Mouse (Mus musculus) left cerebral cortex, postnatal 4 days (tissue): Measurements from ENCODE around the gene Rnf114. TPM values are rescaled to one million over a fixed set of nuclear protein-coding genes. Genes with fewer than 3 reads are reported as not detected.
A peak's percentile ranks its signal among the peaks of the same experiment; 100 is the strongest.

Experiments
- DNase-seq: peaks from one replicate; pipeline ENCODE4 v3.0.0-alpha.2; 2022
- intact Hi-C: fragments of 180-260 bp; cut with DNase I; formaldehyde crosslinking; loops from one replicate; pipeline ENCODE4 v1.15.1; 2025
- total RNA-seq, 2 experiments: library from RNA; stranded (reverse); gene quantifications; 2 replicates each; pipeline ENCODE4 v1.2.3; 2021

Gene Rnf114
- total RNA-seq, 2 experiments from 2014 or later, result 36.6 to 40.0 TPM

GRCm38 (mm10) chr2:167537476-167538297 is 45.2 kb downstream of the Rnf114 start, which contains the start of gene Snai1:
Gene Snai1, plus strand, starts transcription at chr2:167538195.
- DNase-seq, result peak; percentile 94
- intact Hi-C loops, result loop anchor here (5.0 kb wide), 2 partner anchors 70 to 140 kb away; no protein-coding TSS in a partner anchor

DNA sequence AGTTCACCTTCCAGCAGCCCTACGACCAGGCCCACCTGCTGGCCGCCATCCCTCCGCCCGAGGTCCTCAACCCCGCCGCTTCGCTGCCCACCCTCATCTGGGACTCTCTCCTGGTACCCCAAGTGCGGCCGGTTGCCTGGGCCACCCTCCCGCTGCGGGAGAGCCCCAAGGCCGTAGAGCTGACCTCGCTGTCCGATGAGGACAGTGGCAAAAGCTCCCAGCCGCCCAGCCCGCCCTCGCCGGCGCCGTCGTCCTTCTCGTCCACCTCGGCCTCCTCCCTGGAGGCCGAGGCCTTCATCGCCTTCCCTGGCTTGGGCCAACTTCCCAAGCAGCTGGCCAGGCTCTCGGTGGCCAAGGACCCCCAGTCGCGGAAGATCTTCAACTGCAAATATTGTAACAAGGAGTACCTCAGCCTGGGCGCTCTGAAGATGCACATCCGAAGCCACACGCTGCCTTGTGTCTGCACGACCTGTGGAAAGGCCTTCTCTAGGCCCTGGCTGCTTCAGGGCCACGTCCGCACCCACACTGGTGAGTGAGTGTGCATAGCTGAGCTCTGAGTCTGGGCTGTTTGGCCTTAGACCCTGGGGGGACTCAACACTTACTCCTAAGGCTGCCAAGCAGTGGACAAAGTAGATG is 46.3 kb downstream of the Rnf114 start:
- intact Hi-C loops, result loop anchor here (5.0 kb wide), 2 partner anchors 69 to 139 kb away; no protein-coding TSS in a partner anchor

DNA sequence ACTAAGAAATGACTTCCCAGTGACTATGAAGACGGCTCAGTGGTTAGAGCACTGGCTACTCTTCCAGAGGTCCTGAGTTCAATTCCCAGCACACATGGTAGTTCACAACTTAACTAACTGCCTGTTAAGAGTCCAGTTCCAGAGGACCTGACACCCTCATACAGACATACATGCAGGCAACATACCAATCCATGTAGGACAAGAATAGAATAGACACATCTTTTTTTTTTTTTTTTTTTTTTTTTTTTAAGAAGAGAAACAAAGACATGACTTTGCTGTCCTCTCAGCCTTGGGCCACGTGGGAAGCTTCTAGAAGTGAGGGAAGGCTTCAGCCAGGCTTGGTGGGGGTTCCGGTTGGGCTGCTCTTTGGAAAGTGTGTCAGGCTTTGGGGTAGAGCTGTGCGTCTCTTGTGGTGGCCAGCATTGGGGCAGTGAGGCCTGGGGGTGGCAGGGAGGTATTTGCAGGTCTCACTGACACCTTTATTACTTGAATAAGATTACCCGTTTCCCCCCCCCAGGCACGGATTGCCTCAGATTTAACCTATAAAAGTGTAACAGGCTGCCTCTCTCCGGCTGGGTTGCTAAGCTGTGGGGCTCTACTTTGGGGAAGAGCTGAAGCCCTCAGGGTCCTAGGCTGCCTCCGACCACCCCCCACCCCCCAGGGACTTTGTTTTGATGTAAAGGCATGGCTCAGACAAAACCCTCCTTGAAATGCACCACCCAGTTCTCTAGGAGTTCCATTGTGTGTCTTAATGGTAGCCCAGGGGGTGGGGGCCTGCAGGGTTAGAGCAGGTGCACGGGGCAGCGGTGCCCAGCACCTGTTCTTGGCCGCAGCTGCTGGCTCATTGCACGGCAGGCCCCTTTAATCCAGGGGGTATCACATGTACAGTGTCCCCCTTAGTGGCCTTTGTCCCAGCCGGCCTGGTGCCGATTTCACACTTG is 47.4 kb downstream of the Rnf114 start:
- DNase-seq, result no peak
- intact Hi-C loops, result loop anchor here (5.0 kb wide), 2 partner anchors 67 to 137 kb away; no protein-coding TSS in a partner anchor

More for the DNA sequence above, 46.3 kb downstream of the Rnf114 start:
- no peak for DNase-seq

DNA sequence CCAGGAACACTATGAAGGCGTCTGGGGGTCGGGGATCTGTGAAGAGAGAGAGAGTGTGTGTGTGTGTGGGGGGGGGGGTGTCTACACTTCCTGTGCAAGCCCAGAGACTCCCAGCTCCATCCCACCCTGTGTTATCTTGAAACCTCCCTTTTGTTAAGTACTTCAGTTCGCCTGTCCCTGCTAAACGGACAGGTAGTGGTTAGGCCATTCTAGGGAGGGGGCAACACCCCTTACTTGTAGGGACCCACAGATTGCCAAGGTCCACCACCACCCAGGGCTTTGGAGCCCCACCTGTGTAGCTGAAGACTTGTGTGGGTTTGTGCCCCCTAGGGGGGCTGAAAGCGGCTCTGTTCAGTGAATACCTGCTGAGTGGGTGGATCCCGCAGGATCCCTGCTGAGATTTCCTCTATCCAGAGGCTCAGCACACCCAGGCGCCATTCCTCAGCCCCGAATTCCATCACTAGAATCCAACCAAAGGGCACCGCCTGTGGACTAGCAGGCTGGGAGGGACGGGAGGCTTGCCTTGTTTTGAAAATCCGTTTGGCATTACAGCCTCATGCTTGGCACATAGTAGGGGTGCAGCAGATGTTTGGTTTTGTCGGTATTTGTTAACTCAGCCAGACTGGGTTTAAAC is 48.1 kb downstream of the Rnf114 start:
- intact Hi-C loops, result no loop called here
- DNase-seq, result no peak

DNA sequence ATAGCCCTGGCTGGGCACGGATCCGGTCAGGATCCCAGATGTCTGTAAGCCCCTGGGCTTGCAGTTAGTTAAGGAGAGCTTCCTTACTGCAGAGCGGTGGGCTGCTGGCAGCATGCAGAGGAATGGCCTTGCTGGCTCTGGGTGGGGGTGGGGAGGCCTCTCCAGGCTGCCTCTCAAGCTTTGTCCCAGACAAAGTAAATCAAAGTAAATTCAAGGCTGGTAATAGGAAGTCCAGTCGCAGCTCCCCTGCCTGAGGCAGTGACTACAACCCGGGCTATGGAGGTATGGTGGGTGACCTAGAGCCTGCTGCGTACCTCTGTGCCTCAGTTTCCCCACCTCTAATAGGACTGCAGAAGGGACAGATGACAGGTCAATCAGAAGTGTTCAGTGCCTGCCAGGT is 48.9 kb downstream of the Rnf114 start:
- intact Hi-C loops, result no loop called here
- DNase-seq, result no peak

- intact Hi-C loops, result no loop called here
- DNase-seq, result no peak
Observed at GRCm38 (mm10) chr2:167541761-167542160, 49.3 kb downstream of the Rnf114 start.

- no peak for DNase-seq
- intact Hi-C loops, result no loop called here
Observed at GRCm38 (mm10) chr2:167542361-167542760, 49.9 kb downstream of the Rnf114 start.

DNA sequence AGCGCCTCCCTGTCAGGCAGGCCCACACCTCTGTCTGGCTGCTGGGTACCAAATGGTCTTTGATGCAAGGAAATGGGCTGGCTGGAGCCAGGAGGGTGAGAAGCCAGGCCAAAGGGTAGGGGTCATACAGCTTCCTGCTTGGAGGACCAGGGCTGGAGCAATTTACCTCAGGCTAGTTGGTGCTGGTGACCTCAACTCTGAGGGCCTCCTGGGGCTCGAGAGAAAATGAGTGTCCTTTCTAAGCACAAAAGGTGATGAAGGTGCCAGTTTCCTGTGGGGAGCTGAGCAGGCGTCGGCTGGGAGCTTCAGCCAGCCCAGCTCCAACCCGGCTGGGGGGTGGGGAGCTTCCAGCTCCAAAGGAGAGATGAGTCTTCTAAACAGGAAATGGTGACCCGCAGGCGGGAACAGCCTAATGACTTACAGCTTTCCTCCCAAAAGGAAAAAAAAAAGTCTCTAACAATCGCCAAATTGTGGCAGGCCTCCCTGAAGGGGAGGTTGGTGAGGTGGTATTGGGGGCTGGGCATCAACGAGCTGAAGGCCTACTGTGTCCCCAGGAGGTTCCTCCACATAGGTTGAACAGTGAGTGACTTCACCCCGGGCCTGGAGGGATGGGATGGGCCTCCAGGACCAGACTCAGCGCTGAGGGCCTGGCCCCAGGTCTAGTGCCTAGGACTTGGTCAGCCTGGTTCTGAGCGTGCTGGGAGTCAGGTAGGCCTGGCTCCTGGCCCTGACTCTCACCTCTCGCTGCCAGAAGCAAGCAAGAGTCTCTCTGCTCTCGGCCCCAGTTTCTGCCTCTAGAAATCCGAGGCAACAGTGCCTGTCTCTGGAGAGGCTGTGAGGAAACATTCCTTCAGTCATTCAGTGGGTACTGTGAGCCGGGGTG is 50.9 kb downstream of the Rnf114 start:
- DNase-seq, result no peak

DNA sequence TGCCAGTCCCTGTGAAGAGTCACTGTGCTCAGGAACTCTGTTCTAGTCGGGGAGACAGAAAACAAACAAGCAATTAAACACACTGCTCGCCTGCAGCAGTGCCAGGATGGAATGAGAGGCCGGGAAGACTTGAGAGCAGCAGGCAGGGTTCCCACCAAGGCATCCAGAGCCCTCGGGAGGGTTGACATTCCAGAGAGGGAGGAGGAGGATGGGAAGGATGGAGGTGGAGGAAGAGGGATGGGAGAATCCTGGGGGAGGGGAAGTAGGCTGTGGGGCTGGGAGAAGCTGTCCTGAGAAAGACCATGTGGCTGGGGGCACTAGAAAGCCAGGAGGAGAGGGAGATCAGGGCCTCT is 51.5 kb downstream of the Rnf114 start:
- no peak for DNase-seq
- intact Hi-C loops, result no loop called here

More for the DNA sequence above, 50.9 kb downstream of the Rnf114 start:
- intact Hi-C loops, result no loop called here

DNA sequence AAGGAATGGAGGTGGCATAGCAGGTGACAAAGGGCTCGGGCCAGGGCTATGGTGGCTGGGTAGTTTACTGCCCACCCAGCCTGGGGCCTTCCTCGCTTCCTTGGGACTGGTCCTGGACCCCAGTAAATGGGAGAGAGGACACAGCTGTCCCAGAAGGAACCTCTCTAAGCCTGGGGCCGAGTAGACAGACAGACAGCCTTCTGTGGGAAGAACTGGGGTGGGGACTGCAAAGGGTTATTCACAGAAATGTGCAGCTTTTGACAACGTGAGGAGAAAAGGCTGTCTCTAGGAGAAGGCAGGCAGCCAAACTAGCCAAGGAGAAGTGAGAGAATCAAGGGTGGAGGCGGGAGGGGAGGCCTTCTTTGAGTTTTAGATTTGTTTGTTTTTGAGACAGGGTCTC is 52.0 kb downstream of the Rnf114 start:
- intact Hi-C loops, result no loop called here

DNA sequence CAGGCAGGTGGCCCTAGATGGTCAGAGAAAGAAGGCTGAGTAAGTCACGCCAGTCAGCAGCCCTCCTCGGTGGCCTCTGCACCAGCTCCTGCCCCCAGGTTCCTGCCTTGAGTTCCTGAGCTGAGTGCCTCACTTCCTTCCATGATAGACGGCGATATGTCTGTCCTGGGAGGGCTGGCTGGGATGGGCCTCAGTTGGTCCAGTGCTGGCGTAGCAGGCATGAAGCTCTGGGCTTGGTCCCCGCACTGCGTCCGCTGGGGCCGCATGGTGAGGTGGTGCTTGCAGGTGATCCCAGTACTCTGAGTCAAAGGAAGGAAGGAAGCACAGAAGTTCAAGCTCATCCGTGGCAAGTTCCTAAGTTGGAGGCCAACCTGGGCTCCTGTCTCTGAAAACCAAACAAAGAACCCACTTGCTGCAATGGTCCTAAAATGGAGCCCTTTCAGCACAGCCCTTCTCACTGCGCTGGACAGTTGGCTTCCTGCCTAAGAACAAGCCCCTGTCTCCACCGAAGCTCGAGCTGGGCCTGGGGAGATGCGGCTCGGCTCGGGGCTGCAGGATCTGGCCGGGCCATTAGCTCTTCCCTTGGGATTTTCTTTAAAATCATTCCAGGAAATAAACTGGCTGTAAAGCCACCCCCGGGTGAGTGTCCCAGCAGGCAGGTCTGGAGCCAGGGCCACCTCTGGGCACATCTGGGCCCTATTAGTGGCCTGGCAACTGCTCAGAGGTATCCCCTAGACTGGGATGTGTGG is 54.2 kb downstream of the Rnf114 start:
- intact Hi-C loops, result loop anchor here (5.0 kb wide), 1 partner anchor 56 kb away; no protein-coding TSS in a partner anchor
- DNase-seq, result no peak

More for the DNA sequence above, 52.0 kb downstream of the Rnf114 start:
- DNase-seq, result no peak

GRCm38 (mm10) chr2:167547444-167547843 is 55.0 kb downstream of the Rnf114 start:
- intact Hi-C loops, result loop anchor here (5.0 kb wide), 1 partner anchor 55 kb away; no protein-coding TSS in a partner anchor
- no peak for DNase-seq

GRCm38 (mm10) chr2:167548961-167549360 is 56.5 kb downstream of the Rnf114 start:
- intact Hi-C loops, result loop anchor here (5.0 kb wide), 1 partner anchor 53 kb away; no protein-coding TSS in a partner anchor
- DNase-seq, result no peak

DNA sequence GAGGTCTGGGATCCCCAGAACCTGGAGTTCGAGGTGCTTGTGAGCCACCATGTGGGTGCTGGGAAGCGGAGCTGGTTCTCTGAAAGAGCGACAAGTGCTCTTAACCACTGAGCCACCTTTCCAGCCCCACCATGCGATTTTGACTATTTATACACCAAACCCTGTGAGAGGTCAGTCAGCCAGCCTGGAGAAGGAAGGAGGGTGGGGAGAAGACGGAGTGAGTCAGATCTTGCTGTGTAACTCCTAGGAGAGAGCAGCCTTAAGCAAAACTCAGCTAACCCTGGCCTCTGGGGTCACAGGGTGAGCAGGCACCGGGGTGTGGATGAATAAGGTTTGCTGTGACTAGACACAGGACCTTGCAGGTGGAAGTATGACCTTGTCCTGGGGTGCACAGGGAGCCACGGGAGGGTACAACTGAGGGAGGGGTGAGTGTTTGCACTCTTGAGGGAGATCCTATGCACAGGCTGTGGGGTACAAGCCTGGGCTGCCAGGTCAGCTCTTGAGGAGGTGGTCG is 58.0 kb downstream of the Rnf114 start:
- intact Hi-C loops, result no loop called here

DNA sequence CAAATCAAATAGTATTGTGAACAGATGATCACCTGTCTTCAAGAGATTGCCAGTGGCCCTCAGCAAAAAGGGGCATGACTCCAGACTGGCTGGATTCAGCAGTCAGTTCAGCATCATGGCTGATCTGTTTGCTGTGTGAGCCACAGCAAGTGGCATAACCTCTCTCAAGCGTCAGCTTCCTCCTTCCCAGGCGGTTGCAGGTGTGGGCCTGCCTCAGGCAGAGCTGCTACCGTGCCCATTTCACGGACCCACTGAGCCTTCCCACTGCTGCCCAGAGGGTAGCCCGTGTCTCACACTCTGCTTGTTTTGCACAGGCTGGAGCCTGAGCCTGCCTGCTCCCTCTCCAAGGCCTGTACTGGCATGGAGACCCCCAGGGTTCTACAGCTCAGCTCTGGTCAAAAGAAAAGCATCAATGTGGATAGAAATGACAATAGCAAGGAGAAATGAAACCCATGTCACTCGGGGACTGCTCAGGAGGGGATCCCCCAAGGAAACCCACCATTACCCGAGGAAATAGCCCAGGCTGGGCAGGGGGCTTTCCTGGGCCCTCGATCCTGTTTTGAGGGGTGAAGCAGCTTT is 59.0 kb downstream of the Rnf114 start:
- intact Hi-C loops, result no loop called here
- no peak for DNase-seq

More for the DNA sequence above, 58.0 kb downstream of the Rnf114 start:
- no peak for DNase-seq

- intact Hi-C loops, result no loop called here
- DNase-seq, result no peak
Observed at GRCm38 (mm10) chr2:167552292-167552691, 59.8 kb downstream of the Rnf114 start.

GRCm38 (mm10) chr2:167552927-167553402 is 60.5 kb downstream of the Rnf114 start:
- intact Hi-C loops, result no loop called here
- DNase-seq, result no peak

DNA sequence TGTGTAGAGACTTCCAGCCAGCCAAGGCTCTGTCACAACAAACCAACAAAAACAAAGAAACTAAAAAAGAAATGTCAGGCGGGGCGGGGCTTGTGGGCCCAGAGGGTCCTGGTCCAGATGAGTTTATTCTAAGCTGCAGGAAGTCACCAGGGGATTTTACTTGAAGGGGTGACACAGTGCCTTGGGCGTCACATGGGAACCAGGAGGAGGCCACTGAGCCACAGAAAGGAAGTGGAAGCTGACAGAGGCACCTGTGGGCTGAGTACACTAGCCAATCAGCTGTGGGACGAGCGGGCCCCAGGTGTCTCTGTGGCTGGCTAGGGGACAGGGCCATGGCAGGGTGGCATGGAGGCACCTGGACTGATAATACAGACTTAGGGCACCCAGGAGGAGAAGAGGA is 63.3 kb downstream of the Rnf114 start:
- DNase-seq, result no peak
- intact Hi-C loops, result no loop called here
